Mouse (Mus musculus) stomach, postnatal 0 days (tissue): ENCODE measurements around the gene Nek8.

Experiments used
- CTCF ChIP-seq: IDR thresholded peaks from 2 replicates; pipeline ENCODE4 v1.5.1; 2016; ENCODE audit warnings: antibody characterized with exemption, low read depth, mild to moderate bottlenecking, moderate library complexity
- EP300 ChIP-seq: optimal IDR thresholded peaks from 2 replicates; pipeline ENCODE3; 2016; ENCODE audit warnings: antibody characterized with exemption

- TF ChIP-seq CTCF (no peak), EP300 (no peak)
Observed at GRCm38 (mm10) chr11:78156156-78156699, 20.2 kb downstream of the Nek8 start.
